Mouse (Mus musculus): ENCODE data around the gene Ctla4. TPM values are rescaled to one million over a fixed set of nuclear protein-coding genes. Genes with fewer than 3 reads are reported as not detected.
A peak's percentile ranks its signal among the peaks of the same experiment; 100 is the strongest.

Ctla4 gene
- polyA plus RNA-seq, 1 experiment from 2014 or later, result not detected

DNA sequence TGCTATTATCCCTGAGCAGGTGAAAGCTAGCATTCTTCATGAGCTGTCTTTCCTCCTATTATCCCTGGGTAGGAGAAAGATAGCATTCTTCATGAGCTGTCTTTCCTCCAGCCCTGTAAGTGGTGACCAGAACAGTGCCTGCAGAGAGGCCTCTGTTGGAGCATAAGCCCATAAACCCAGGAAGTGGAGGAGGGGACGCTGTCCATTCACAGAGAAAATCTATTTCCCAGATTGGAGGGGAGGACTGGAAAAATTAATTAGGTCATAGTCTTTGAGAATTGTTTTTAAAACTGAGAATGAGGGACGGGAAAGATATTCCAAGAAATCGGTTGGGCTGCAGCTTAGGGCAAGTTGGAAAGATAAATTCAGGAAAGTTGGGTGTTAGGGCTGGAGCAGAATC, 24.3 kb upstream of the Ctla4 start:
- Histone ChIP-seq H3K36me3 (ENCODE audit: insufficient read depth, low read length) (no peaks in the 10 kb centered on the region), H3K4me2 (ENCODE audit: low read length) (0 out of 2 replicates have a peak overlapping the region, but pooled peaks have one; percentile 27), H3K27ac (peak overlapping the region; percentile 31; the same call in 1 of the 2 replicates), H3K4me1 (replicated peaks; ENCODE audit: insufficient read depth, low read length) (peaks cover 13% of the 10 kb centered on the region; the same call in 1 of the 2 replicates), H3K4me3 (replicated peaks; ENCODE audit: low read depth, low read length) (no peak overlapping the region), H3K9ac (ENCODE audit: low read depth, low read length) (no peak overlapping the region), H3K9me3 (replicated peaks; ENCODE audit: low read length) (no peaks in the 10 kb centered on the region), H3K27me3 (ENCODE audit: insufficient read depth, low read length) (no peaks in the 10 kb centered on the region)
- peak; percentile 49 for DNase-seq (ENCODE audit: low spot score)
- no peak for ATAC-seq (replicated peaks; ENCODE audit: low FRiP score, low read depth)
- TF ChIP-seq CTCF (IDR thresholded peaks at IDR 0.05; ENCODE audit: low read depth), result no peak
- WGBS, result 38% methylated on average over 3 of the region's 3 CpGs

DNA sequence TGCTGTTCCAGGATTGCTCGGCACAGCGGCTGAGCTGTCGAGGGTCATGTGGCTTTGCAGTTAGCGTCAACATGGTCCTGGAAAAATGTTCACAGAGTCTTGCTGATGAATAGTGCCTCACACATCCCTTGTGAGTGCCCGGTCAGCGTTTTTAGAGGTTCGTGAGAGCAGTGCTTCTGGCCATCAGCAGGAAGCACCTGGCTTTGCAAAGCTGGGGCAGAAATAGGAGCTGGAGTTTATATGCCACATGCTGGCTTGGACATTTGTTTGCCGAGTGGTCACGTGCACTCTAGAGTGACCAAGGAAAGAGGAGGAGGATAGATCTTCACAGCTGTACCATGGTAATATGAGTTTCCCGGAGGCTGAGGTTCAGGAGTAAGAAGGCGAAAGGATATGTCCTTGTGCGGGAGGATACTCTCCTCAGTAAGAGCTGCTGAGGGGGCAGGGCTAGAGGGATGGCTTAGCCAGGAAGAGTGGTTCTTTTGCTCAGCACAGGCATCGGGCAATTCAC, 23.8 kb upstream of the Ctla4 start:
- no peak overlapping the region for H3K9ac ChIP-seq (ENCODE audit: low read depth, low read length)
- DNase-seq (ENCODE audit: low spot score) (peak; percentile 81), ATAC-seq (replicated peaks; ENCODE audit: low FRiP score, low read depth) (peak; percentile 59; the same call in 1 of the 2 replicates)
- no peak for TF ChIP-seq CTCF (IDR thresholded peaks at IDR 0.05; ENCODE audit: low read depth)
- no peaks in the 10 kb centered on the region for H3K27me3 ChIP-seq (ENCODE audit: insufficient read depth, low read length)
- 13% methylated on average over 13 of the region's 13 CpGs for WGBS
- H3K4me2 ChIP-seq (ENCODE audit: low read length), result peak overlapping the region; percentile 27
- peak overlapping the region; percentile 31; the same call in 1 of the 2 replicates for H3K27ac ChIP-seq
- H3K4me1 ChIP-seq (replicated peaks; ENCODE audit: insufficient read depth, low read length), result peaks cover 11% of the 10 kb centered on the region; the same call in 1 of the 2 replicates
- H3K36me3 ChIP-seq (ENCODE audit: insufficient read depth, low read length), result no peaks in the 10 kb centered on the region
- no peak overlapping the region for H3K4me3 ChIP-seq (replicated peaks; ENCODE audit: low read depth, low read length)
- no peaks in the 10 kb centered on the region for H3K9me3 ChIP-seq (replicated peaks; ENCODE audit: low read length)

DNA sequence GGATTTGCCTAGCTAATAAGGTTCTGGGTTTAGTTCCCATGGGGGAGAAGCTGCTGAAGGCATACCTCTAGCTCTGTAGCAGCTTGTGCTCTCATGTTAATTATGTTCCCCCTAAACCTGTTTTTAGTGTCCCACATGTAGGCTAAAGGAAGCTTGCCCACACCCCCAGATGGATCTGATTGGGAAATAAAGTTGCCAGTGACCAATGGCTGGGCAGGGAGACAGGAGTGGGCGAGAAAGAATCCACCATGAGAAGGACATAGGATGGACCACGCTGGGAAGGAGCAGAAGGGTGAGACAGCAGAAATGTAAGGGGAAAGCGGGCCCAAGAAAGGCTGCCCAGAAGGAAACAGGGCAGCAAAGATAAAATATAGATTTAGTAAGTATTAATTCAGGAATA, 23.1 kb upstream of the Ctla4 start:
- peaks cover 11% of the 10 kb centered on the region; the same call in 1 of the 2 replicates for H3K4me1 ChIP-seq (replicated peaks; ENCODE audit: insufficient read depth, low read length)
- H3K4me3 ChIP-seq (replicated peaks; ENCODE audit: low read depth, low read length), result no peak overlapping the region
- WGBS, result 83% methylated on average over 3 of the region's 3 CpGs
- no peaks in the 10 kb centered on the region for H3K9me3 ChIP-seq (replicated peaks; ENCODE audit: low read length)
- TF ChIP-seq CTCF (IDR thresholded peaks at IDR 0.05; ENCODE audit: low read depth), result no peak
- no peaks in the 10 kb centered on the region for H3K36me3 ChIP-seq (ENCODE audit: insufficient read depth, low read length)
- no peaks in the 10 kb centered on the region for H3K27me3 ChIP-seq (ENCODE audit: insufficient read depth, low read length)
- DNase-seq (ENCODE audit: low spot score) (no peak), ATAC-seq (replicated peaks; ENCODE audit: low FRiP score, low read depth) (no peak)
- no peak overlapping the region for H3K4me2 ChIP-seq (ENCODE audit: low read length)
- no peak overlapping the region for H3K27ac ChIP-seq
- H3K9ac ChIP-seq (ENCODE audit: low read depth, low read length), result no peak overlapping the region

DNA sequence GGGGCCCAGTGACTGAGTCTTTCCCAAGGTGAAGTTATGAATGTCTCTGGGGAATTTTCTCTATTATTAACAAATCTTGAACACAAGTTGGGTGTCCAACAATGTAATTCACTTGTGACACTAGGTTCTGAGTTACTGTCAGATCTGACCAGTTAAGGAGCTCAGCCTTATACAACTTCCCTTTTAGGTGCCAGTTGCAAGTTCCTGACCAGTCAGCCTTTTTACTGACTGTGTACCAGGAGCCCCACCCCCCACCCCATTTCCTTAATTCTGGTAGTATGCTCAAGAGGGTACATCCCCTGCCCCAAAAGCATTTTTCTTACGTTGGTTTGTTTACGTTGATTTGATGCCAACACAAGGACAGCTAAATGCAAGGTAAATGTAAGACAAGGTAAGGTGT, 21.6 kb upstream of the Ctla4 start:
- H3K9me3 ChIP-seq (replicated peaks; ENCODE audit: low read length), result no peaks in the 10 kb centered on the region
- no peak overlapping the region for H3K9ac ChIP-seq (ENCODE audit: low read depth, low read length)
- no peak for TF ChIP-seq CTCF (IDR thresholded peaks at IDR 0.05; ENCODE audit: low read depth)
- no peak for DNase-seq (ENCODE audit: low spot score)
- no peak overlapping the region for H3K4me3 ChIP-seq (replicated peaks; ENCODE audit: low read depth, low read length)
- no peak for ATAC-seq (replicated peaks; ENCODE audit: low FRiP score, low read depth)
- WGBS, result 79% methylated on average over 2 of the region's 2 CpGs
- H3K36me3 ChIP-seq (ENCODE audit: insufficient read depth, low read length), result no peaks in the 10 kb centered on the region
- no peaks in the 10 kb centered on the region for H3K27me3 ChIP-seq (ENCODE audit: insufficient read depth, low read length)
- no peak overlapping the region for H3K27ac ChIP-seq
- peaks cover 11% of the 10 kb centered on the region; the same call in 1 of the 2 replicates for H3K4me1 ChIP-seq (replicated peaks; ENCODE audit: insufficient read depth, low read length)
- H3K4me2 ChIP-seq (ENCODE audit: low read length), result no peak overlapping the region

DNA sequence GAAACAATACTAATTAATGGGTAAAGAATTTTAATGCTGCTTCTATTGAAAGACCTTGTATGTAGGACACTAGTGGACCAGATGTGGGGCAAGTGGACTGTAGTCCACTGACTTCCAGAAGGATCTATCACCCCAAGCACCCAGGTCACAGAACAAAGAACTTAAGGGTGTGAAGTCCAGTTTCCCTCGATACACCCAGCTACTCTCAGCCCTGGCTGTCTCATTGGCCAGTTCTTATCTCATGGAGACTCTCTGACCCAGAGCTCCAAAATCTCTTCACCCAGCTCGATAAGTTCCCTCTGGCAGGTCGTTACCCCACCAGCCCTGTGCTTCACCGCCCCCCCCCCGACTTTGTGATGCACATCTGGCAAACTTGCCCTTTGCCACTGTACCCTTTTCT, 20.8 kb upstream of the Ctla4 start:
- ATAC-seq (replicated peaks; ENCODE audit: low FRiP score, low read depth), result no peak
- Histone ChIP-seq H3K9me3 (replicated peaks; ENCODE audit: low read length) (no peaks in the 10 kb centered on the region), H3K4me2 (ENCODE audit: low read length) (no peak overlapping the region), H3K27ac (no peak overlapping the region), H3K9ac (ENCODE audit: low read depth, low read length) (no peak overlapping the region), H3K36me3 (ENCODE audit: insufficient read depth, low read length) (no peaks in the 10 kb centered on the region), H3K4me1 (replicated peaks; ENCODE audit: insufficient read depth, low read length) (peaks cover 11% of the 10 kb centered on the region; the same call in 1 of the 2 replicates), H3K27me3 (ENCODE audit: insufficient read depth, low read length) (no peaks in the 10 kb centered on the region), H3K4me3 (replicated peaks; ENCODE audit: low read depth, low read length) (no peak overlapping the region)
- WGBS, result 71% methylated on average over 5 of the region's 5 CpGs
- TF ChIP-seq CTCF (IDR thresholded peaks at IDR 0.05; ENCODE audit: low read depth), result no peak
- no peak for DNase-seq (ENCODE audit: low spot score)

DNA sequence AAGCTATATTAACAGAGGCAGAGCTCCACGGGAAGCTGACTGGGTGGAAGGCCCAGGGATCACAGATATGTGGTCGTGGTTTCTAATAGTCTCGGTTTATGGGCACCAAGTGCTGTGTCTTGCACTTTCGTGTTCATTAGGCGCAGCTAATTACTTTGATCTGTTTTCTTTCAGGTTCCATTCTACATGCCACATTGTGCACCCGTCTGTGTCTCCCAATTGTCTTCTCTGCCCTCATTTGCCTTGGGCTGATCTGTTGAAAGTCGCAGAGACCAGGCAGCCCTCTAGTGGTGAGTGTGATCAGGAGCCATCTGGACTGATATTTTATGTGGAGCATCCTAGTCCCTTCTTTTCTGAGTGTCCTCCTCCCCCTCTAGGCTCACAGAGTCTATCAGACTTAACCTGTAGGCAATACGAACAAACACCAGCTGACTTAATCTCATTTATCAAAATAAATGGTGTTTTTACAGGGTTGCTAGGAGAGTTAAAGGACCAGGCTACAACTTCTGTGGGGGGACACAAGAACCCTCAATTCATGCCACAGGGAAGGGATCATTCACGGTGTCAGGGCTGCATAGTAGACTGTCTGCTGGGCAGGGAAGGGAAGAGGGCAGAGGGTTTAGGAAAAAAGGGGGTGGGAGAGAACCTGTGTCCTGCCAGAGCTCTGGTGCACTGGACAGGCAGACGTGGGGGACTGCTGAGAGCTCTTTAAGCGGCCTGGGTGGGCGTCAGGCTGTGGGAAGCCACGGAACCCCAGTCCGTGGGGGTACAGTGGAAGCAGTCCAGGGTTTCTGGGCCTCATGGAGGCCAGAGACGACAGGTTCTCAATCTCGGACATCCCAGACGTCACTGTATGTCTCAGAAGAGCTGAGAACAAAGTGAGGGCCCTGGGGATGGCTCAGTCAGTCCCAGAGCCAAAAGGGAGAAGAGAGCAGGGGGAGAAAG, 18.2 kb upstream of the Ctla4 start:
- ATAC-seq (replicated peaks; ENCODE audit: low FRiP score, low read depth), result no peak
- WGBS, result 65% methylated on average over 17 of the region's 17 CpGs
- Histone ChIP-seq H3K36me3 (ENCODE audit: insufficient read depth, low read length) (no peaks in the 10 kb centered on the region), H3K4me3 (replicated peaks; ENCODE audit: low read depth, low read length) (no peak overlapping the region), H3K9ac (ENCODE audit: low read depth, low read length) (no peak overlapping the region), H3K27me3 (ENCODE audit: insufficient read depth, low read length) (no peaks in the 10 kb centered on the region), H3K9me3 (replicated peaks; ENCODE audit: low read length) (no peaks in the 10 kb centered on the region), H3K27ac (no peak overlapping the region), H3K4me1 (replicated peaks; ENCODE audit: insufficient read depth, low read length) (0 out of 2 replicates have a peak, but pooled peaks cover 3% of the 10 kb centered on the region), H3K4me2 (ENCODE audit: low read length) (no peak overlapping the region)
- peak; percentile 79 for TF ChIP-seq CTCF (IDR thresholded peaks at IDR 0.05; ENCODE audit: low read depth)
- peak; percentile 72 for DNase-seq (ENCODE audit: low spot score)
